Mouse (Mus musculus) heart, embryonic 13.5 days (tissue): ENCODE data around the gene Tmem237. TPM values are rescaled to one million over a fixed set of nuclear protein-coding genes. Genes with fewer than 3 reads are reported as not detected.

Experiments used
- ATAC-seq: fragments of 200-750 bp; cut with Nextera tagmentation; 2 replicates; pipeline ENCODE4 v1.8.0; 2017; ENCODE audit warnings: moderate TSS enrichment; ENCODE audit not compliant: insufficient number of reproducible peaks, low FRiP score, low TSS enrichment; ENCODE audit errors: extremely low read depth
- H3K27ac ChIP-seq: fragments of 300-500 bp; sonication (generic); replicated peaks from 2 replicates; pipeline ENCODE4 v1.5.1; 2015; ENCODE audit warnings: moderate library complexity, mild to moderate bottlenecking, inconsistent platforms
- H3K27me3 ChIP-seq: fragments of 300-500 bp; sonication (generic); replicated peaks from 2 replicates; pipeline ENCODE4 v1.6.1; 2015; ENCODE audit warnings: mild to moderate bottlenecking, inconsistent platforms
- H3K36me3 ChIP-seq: fragments of 300-500 bp; sonication (generic); 2 replicates; pipeline ENCODE4 v1.6.1; 2015; ENCODE audit warnings: mild to moderate bottlenecking, inconsistent platforms
- H3K4me1 ChIP-seq: fragments of 300-500 bp; sonication (generic); 2 replicates; pipeline ENCODE4 v1.6.1; 2015; ENCODE audit warnings: inconsistent platforms
- H3K4me2 ChIP-seq: fragments of 300-500 bp; sonication (generic); 2 replicates; pipeline ENCODE4 v1.6.1; 2015; ENCODE audit warnings: inconsistent platforms, mild to moderate bottlenecking, moderate library complexity
- H3K4me3 ChIP-seq: fragments of 300-500 bp; sonication (generic); 2 replicates; pipeline ENCODE4 v1.5.1; 2015; ENCODE audit warnings: moderate library complexity, mild to moderate bottlenecking, inconsistent platforms
- H3K9ac ChIP-seq: fragments of 300-500 bp; sonication (generic); 2 replicates; pipeline ENCODE4 v1.6.1; 2015; ENCODE audit warnings: inconsistent platforms, mild to moderate bottlenecking, moderate library complexity
- H3K9me3 ChIP-seq: fragments of 300-500 bp; sonication (generic); 2 replicates; pipeline ENCODE4 v1.6.1; 2016; ENCODE audit warnings: inconsistent platforms
- WGBS: fragments of 180-500 bp; shearing (Covaris S2); methylation state at CpG from one replicate; pipeline ENCODE4 v1.1.7; 2015; ENCODE audit warnings: mixed read lengths; 5-methylcytosine and 5-hydroxymethylcytosine counted together
- polyA plus RNA-seq: library from polyadenylated mRNA; unstranded; fragments of >200 nt; fragmentation: Nextera tagmentation; extraction: Ambion mirVana; gene quantifications from 2 replicates; pipeline ENCODE4 v1.2.1, GENCODE M21; 2015

The Tmem237 gene
- polyA plus RNA-seq, 1 experiment from 2014 or later, result 14.1 TPM

DNA sequence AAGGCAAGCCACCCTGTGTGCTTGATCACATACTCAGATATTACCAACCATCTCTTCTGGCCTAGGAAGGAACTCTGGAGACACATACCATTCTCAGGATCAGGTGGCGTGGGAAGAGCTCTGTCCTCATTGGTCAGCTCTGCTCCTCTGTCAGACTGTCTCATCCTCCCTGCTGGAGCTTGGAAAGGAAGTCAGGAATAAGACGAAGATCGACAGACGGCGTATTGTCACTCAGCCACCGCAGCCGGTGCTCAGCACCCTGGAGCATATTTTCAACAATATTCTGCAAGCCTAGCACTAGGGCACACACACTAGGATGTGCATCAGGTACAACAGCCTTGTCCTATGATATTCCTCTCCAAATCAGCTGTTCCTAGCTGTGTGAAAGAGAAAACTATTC lies 38.3 kb upstream of the Tmem237 start:
- Histone ChIP-seq H3K27ac (no peak overlapping the region), H3K4me1 (no peaks in the 10 kb centered on the region), H3K36me3 (peaks cover 21% of the 10 kb centered on the region), H3K4me3 (no peak overlapping the region), H3K9ac (no peak overlapping the region), H3K27me3 (no peaks in the 10 kb centered on the region), H3K4me2 (no peak overlapping the region), H3K9me3 (no peaks in the 10 kb centered on the region)
- WGBS, result 75% methylated on average over 7 of the region's 7 CpGs
- ATAC-seq, result no peak

DNA sequence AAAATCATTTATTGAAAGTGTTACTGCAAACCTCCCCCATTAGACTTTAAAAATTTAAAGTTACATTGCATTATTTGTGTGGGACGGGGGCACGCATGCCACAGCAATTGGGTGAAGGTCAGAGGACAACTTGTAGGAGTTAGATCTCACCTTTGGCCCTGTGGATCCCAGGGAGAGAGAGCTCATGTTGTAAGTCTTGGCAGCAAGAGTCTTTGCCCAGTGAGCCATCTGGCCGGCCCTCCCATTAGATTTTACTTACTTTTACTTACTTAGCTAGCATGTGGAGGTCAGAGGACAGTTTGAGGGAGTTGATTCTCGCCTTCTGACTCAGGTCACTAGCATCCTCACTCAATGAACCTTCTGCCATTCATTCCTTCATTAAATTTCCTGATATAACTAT lies 37.6 kb upstream of the Tmem237 start:
- 81% methylated on average over 4 of the region's 4 CpGs for WGBS
- no peak overlapping the region for H3K9ac ChIP-seq
- no peak overlapping the region for H3K27ac ChIP-seq
- no peak overlapping the region for H3K4me3 ChIP-seq
- H3K9me3 ChIP-seq, result no peaks in the 10 kb centered on the region
- H3K4me1 ChIP-seq, result no peaks in the 10 kb centered on the region
- H3K36me3 ChIP-seq, result peaks cover 14% of the 10 kb centered on the region
- ATAC-seq, result no peak
- no peak overlapping the region for H3K4me2 ChIP-seq
- no peaks in the 10 kb centered on the region for H3K27me3 ChIP-seq

DNA sequence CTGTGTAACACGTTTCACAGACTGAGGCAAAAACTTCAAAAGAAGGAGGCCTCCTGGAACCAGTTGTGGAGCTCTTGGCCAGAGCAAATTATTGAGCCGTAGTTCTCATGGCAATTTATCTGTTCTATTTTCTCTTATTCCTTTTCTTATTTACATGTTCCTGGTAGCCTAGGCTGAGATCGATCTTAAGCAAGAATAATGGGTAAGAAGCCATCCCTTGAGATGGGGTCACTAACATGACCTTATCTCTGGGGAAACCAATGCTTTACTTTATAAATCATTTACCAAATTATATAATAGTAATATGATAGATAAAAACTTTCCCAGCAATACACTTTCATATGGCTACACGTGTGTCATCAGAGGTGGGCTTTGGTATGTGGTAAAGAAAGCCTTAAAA lies 32.1 kb upstream of the Tmem237 start:
- Histone ChIP-seq H3K9me3 (no peaks in the 10 kb centered on the region), H3K9ac (no peak overlapping the region), H3K4me3 (no peak overlapping the region), H3K27me3 (no peaks in the 10 kb centered on the region), H3K4me1 (no peaks in the 10 kb centered on the region), H3K27ac (no peak overlapping the region), H3K4me2 (no peak overlapping the region), H3K36me3 (no peaks in the 10 kb centered on the region)
- 73% methylated on average over 4 of the region's 4 CpGs for WGBS
- no peak for ATAC-seq

DNA sequence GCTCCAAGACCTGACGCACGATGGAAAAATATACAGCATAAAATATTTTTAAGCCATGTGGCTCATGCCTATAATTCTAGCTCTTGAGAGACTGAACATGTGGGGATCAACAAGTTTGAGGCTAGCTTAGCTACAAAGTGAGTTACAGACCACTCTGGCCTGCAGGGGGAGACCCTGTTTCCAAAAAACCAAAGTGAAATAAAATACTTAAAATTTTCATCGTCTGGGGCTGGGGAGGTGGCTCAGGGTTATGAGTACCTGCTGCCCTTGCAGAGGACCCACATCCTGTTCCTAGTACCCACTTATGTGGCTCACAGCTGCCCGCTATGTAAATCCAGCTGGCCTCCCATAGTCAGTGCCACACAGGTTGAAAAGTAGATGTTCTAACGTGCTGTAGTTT lies 30.3 kb upstream of the Tmem237 start:
- H3K4me2 ChIP-seq, result no peak overlapping the region
- H3K27me3 ChIP-seq, result no peaks in the 10 kb centered on the region
- H3K27ac ChIP-seq, result no peak overlapping the region
- H3K4me1 ChIP-seq, result no peaks in the 10 kb centered on the region
- WGBS, result 79% methylated on average over 5 of the region's 5 CpGs
- no peaks in the 10 kb centered on the region for H3K36me3 ChIP-seq
- no peak for ATAC-seq
- H3K4me3 ChIP-seq, result no peak overlapping the region
- H3K9me3 ChIP-seq, result no peaks in the 10 kb centered on the region
- no peak overlapping the region for H3K9ac ChIP-seq

DNA sequence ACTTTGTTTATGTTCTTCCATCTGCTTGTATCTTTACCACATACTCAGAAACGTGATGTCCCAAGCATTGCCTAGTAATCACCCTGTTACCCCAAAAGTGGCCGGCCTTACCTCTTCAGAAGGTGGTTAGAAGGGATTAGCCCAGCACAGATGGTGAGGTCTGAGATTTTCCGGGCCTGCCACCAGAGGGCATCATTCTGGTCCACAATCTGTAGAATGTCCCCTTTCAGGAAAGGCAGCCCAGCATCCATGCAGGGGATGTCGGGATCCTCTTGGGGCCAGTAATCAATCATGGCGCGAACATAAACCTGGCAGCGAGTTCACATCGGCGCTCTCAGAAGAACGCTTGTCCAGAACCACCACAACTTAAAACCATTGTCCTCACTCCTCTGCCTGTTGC lies 24.3 kb upstream of the Tmem237 start:
- WGBS, result 74% methylated on average over 10 of the region's 10 CpGs
- no peak overlapping the region for H3K9ac ChIP-seq
- H3K27me3 ChIP-seq, result no peaks in the 10 kb centered on the region; the same call in 1 of the 2 replicates
- no peak overlapping the region for H3K4me3 ChIP-seq
- no peak overlapping the region for H3K27ac ChIP-seq
- H3K36me3 ChIP-seq, result no peaks in the 10 kb centered on the region
- no peaks in the 10 kb centered on the region for H3K9me3 ChIP-seq
- no peak for ATAC-seq
- H3K4me1 ChIP-seq, result 0 out of 2 replicates have a peak, but pooled peaks cover 4% of the 10 kb centered on the region
- no peak overlapping the region for H3K4me2 ChIP-seq

DNA sequence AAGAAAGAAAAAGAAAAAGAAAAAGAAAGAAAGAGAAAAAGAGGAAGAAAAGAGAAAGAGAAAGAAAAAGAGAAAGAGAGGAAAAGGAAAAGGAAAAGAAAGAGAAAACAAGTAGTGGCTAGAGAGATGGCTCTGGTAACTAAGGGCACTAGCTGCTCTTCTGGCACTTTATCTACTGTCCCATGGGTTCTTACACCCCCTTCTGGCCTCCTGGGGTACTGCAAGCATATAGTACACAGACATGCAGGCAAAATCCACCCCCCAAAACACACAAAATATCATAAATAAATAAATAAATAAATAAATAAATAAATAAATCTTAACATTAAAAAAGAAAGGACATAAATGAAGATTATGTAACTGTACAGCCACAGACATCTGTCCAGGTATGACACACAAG lies 22.6 kb upstream of the Tmem237 start:
- no peak overlapping the region for H3K4me2 ChIP-seq
- 0 out of 2 replicates have a peak, but pooled peaks cover 4% of the 10 kb centered on the region for H3K4me1 ChIP-seq
- no peak overlapping the region for H3K27ac ChIP-seq
- no peaks in the 10 kb centered on the region for H3K9me3 ChIP-seq
- H3K9ac ChIP-seq, result no peak overlapping the region
- ATAC-seq, result no peak
- no peaks in the 10 kb centered on the region; the same call in 1 of the 2 replicates for H3K27me3 ChIP-seq
- no peak overlapping the region for H3K4me3 ChIP-seq
- H3K36me3 ChIP-seq, result no peaks in the 10 kb centered on the region

GRCm38 (mm10) chr1:59134419-59134818 lies 14.2 kb upstream of the Tmem237 start:
- Histone ChIP-seq H3K4me1 (peaks cover 11% of the 10 kb centered on the region), H3K4me3 (no peak overlapping the region), H3K27me3 (no peaks in the 10 kb centered on the region; the same call in none of the 2 replicates), H3K9me3 (no peaks in the 10 kb centered on the region), H3K9ac (no peak overlapping the region; the same call in 1 of the 2 replicates), H3K4me2 (peak overlapping the region; percentile 16; the same call in 1 of the 2 replicates), H3K36me3 (no peaks in the 10 kb centered on the region), H3K27ac (no peak overlapping the region; the same call in 1 of the 2 replicates)
- no peak; the same call in 1 of the 2 replicates for ATAC-seq
- 32% methylated on average over 5 of the region's 5 CpGs for WGBS

- Histone ChIP-seq H3K4me3 (no peak overlapping the region), H3K27me3 (no peaks in the 10 kb centered on the region; the same call in none of the 2 replicates), H3K36me3 (no peaks in the 10 kb centered on the region), H3K9ac (no peak overlapping the region), H3K9me3 (no peaks in the 10 kb centered on the region), H3K4me2 (no peak overlapping the region), H3K27ac (no peak overlapping the region), H3K4me1 (peaks cover under 1% of the 10 kb centered on the region)
- ATAC-seq, result no peak
- WGBS, result 63% methylated on average over 7 of the region's 7 CpGs
These were observed 8.7 kb upstream of the Tmem237 start for GRCm38 (mm10) chr1:59128879-59129278.

- no peak for ATAC-seq
- 61% methylated on average over 5 of the region's 5 CpGs for WGBS
These were observed 5.3 kb upstream of the Tmem237 start for GRCm38 (mm10) chr1:59125558-59125957.

GRCm38 (mm10) chr1:59110524-59110923 lies 9.7 kb downstream of the Tmem237 start:
- H3K27me3 ChIP-seq, result no peaks in the 10 kb centered on the region
- no peak overlapping the region for H3K4me3 ChIP-seq
- H3K9me3 ChIP-seq, result no peaks in the 10 kb centered on the region
- no peak overlapping the region for H3K9ac ChIP-seq
- H3K4me1 ChIP-seq, result no peaks in the 10 kb centered on the region
- no peak overlapping the region for H3K4me2 ChIP-seq
- 76% methylated on average over 8 of the region's 8 CpGs for WGBS
- peaks cover 60% of the 10 kb centered on the region for H3K36me3 ChIP-seq
- no peak for ATAC-seq
- no peak overlapping the region for H3K27ac ChIP-seq

More at GRCm38 (mm10) chr1:59125558-59125957, 5.3 kb upstream of the Tmem237 start:
- Histone ChIP-seq H3K4me3 (no peak overlapping the region), H3K27me3 (no peaks in the 10 kb centered on the region; the same call in 1 of the 2 replicates), H3K36me3 (no peaks in the 10 kb centered on the region), H3K4me2 (no peak overlapping the region), H3K9me3 (no peaks in the 10 kb centered on the region), H3K27ac (no peak overlapping the region), H3K4me1 (peaks cover 2% of the 10 kb centered on the region), H3K9ac (no peak overlapping the region)

DNA sequence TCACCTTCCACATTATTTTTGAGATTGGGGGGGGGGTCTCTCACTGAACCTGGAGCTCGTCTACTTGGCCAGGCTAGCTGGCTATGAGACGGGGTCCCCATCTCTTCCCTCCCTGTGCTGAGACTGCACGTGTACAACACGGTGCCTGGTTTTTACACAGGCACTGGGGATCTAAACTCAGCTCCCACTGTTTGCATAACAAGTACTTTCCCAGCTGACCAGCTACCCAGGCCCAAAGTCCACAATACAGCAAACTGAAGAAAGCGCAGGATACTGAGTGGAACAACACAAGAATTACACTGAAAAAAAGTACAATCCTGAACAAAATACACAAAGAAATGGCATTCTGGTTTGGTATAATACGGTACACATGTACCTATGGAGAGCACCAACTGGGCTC lies 18.1 kb downstream of the Tmem237 start:
- peaks cover 35% of the 10 kb centered on the region for H3K36me3 ChIP-seq
- no peaks in the 10 kb centered on the region for H3K9me3 ChIP-seq
- no peaks in the 10 kb centered on the region for H3K4me1 ChIP-seq
- H3K4me2 ChIP-seq, result no peak overlapping the region
- no peaks in the 10 kb centered on the region for H3K27me3 ChIP-seq
- H3K9ac ChIP-seq, result no peak overlapping the region
- WGBS, result 83% methylated on average over 6 of the region's 6 CpGs
- H3K27ac ChIP-seq, result no peak overlapping the region
- H3K4me3 ChIP-seq, result no peak overlapping the region
- no peak for ATAC-seq

- no peaks in the 10 kb centered on the region for H3K27me3 ChIP-seq
- WGBS, result 89% methylated on average over 5 of the region's 5 CpGs
- no peaks in the 10 kb centered on the region for H3K9me3 ChIP-seq
- ATAC-seq, result no peak
- H3K36me3 ChIP-seq, result peaks cover 28% of the 10 kb centered on the region
- no peak overlapping the region for H3K4me3 ChIP-seq
- H3K4me1 ChIP-seq, result no peaks in the 10 kb centered on the region
- H3K4me2 ChIP-seq, result no peak overlapping the region
- no peak overlapping the region for H3K9ac ChIP-seq
- H3K27ac ChIP-seq, result no peak overlapping the region
These were observed 19.2 kb downstream of the Tmem237 start for GRCm38 (mm10) chr1:59101020-59101419.
